Comparison of ENCODE assay signal across 8 mouse cellular contexts in the genomic region with DNA sequence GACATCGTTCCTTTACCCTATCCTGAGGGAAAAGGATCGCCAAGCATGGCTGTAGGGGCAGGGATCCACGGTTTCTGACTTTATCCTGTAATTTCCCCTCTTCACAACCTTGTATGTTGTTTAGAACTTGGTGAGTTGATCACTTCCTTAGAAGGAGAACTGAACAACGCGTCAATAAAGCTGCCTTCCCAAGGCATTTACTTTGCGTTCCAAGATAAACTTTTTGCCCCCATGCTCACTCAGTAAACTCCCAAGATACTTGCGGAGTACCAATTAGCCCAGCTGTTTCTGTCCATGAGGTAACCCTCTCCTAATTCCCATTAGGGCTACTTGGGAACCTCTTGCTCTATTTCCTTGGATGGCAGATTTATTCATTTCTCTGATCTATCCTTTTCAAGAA. TPM values are rescaled to one million over a fixed set of nuclear protein-coding genes. Genes with fewer than 3 reads are reported as not detected.
DNase-seq lines count a peak whose midpoint lies in the region; ATAC-seq and TF ChIP-seq lines count a peak whose summit lies in the region.

No protein-coding gene starts in this region.

- ATAC-seq in hindbrain, embryonic 13.5 days (ENCODE audit: low FRiP score): no peak
- no peak for ATAC-seq in midbrain, embryonic 13.5 days

- TF ChIP-seq CTCF in kidney, adult 2 months (conservative IDR thresholded peaks at IDR 0.05; ENCODE audit: insufficient read depth, insufficient read length, low read depth, low read length): no peak
- TF ChIP-seq CTCF in cortical plate, adult 2 months (IDR thresholded peaks at IDR 0.05; ENCODE audit: extremely low read depth, insufficient read depth, low read length): no peak
- TF ChIP-seq CTCF in cerebellum, adult 2 months (IDR thresholded peaks at IDR 0.05; ENCODE audit: borderline replicate concordance, insufficient read depth, low read depth, low read length): no peak
- TF ChIP-seq CTCF in thymus, adult 2 months (IDR thresholded peaks at IDR 0.05; ENCODE audit: borderline replicate concordance, control insufficient read depth, extremely low read depth, insufficient read depth, low read length, poor library complexity): no peak

- H3K4me1 ChIP-seq in kidney, adult 2 months (ENCODE audit: control insufficient read depth, insufficient read depth, low read length): peaks cover 27% of the 10 kb centered on the region
- H3K4me1 ChIP-seq in cortical plate, adult 2 months (ENCODE audit: control insufficient read depth, insufficient read depth, low read length): no peaks in the 10 kb centered on the region; the same call in 1 of the 2 replicates
- H3K4me1 ChIP-seq in hindbrain, embryonic 13.5 days (replicated peaks): peaks cover 19% of the 10 kb centered on the region
- peaks cover 18% of the 10 kb centered on the region for H3K4me1 ChIP-seq in midbrain, embryonic 13.5 days (replicated peaks)
- no peaks in the 10 kb centered on the region for H3K4me1 ChIP-seq in cerebellum, adult 2 months (ENCODE audit: control insufficient read depth, insufficient read depth, low read length)
- no peaks in the 10 kb centered on the region; the same call in 1 of the 2 replicates for H3K4me1 ChIP-seq in thymus, adult 2 months (replicated peaks; ENCODE audit: control insufficient read depth, insufficient read depth, low read length)

- peak overlapping the region; percentile 99 for H3K4me2 ChIP-seq in hindbrain, embryonic 13.5 days
- H3K4me2 ChIP-seq in midbrain, embryonic 13.5 days (replicated peaks): peak overlapping the region; percentile 94

- WGBS in kidney, adult 2 months: 18% methylated on average over 7 of the region's 7 CpGs
- 73% methylated on average over 7 of the region's 7 CpGs for WGBS in hindbrain, embryonic 13.5 days
- WGBS in midbrain, embryonic 13.5 days: 72% methylated on average over 7 of the region's 7 CpGs
- 93% methylated on average over 7 of the region's 7 CpGs for WGBS in cerebellum, adult 2 months
- WGBS in thymus, adult 2 months: 74% methylated on average over 7 of the region's 7 CpGs

- H3K27ac ChIP-seq in kidney, adult 2 months (ENCODE audit: insufficient read depth, low read depth, low read length): peak overlapping the region; percentile 98
- H3K27ac ChIP-seq in cortical plate, adult 2 months (ENCODE audit: insufficient read depth, low read length): no peak overlapping the region
- no peak overlapping the region; the same call in 1 of the 2 replicates for H3K27ac ChIP-seq in hindbrain, embryonic 13.5 days
- H3K27ac ChIP-seq in midbrain, embryonic 13.5 days: no peak overlapping the region
- no peak overlapping the region for H3K27ac ChIP-seq in cerebellum, adult 2 months (ENCODE audit: insufficient read depth, low read length)
- H3K27ac ChIP-seq in thymus, adult 2 months (ENCODE audit: control insufficient read depth, insufficient read depth, low read length): no peak overlapping the region

- H3K36me3 ChIP-seq in kidney, adult 2 months (ENCODE audit: control insufficient read depth, insufficient read depth, low read length): peaks cover 3% of the 10 kb centered on the region; the same call in 1 of the 2 replicates
- H3K36me3 ChIP-seq in hindbrain, embryonic 13.5 days: no peaks in the 10 kb centered on the region
- no peaks in the 10 kb centered on the region for H3K36me3 ChIP-seq in midbrain, embryonic 13.5 days
- H3K36me3 ChIP-seq in thymus, adult 2 months (ENCODE audit: control insufficient read depth, insufficient read depth, low read length): no peaks in the 10 kb centered on the region

- no peak overlapping the region for H3K9ac ChIP-seq in hindbrain, embryonic 13.5 days
- H3K9ac ChIP-seq in midbrain, embryonic 13.5 days (replicated peaks): no peak overlapping the region

- no peaks in the 10 kb centered on the region for H3K27me3 ChIP-seq in kidney, adult 2 months (replicated peaks; ENCODE audit: control insufficient read depth, insufficient read depth, low read length)
- peaks cover 11% of the 10 kb centered on the region; the same call in 1 of the 2 replicates for H3K27me3 ChIP-seq in hindbrain, embryonic 13.5 days
- H3K27me3 ChIP-seq in midbrain, embryonic 13.5 days: peaks cover 16% of the 10 kb centered on the region
- no peaks in the 10 kb centered on the region for H3K27me3 ChIP-seq in cerebellum, adult 2 months (ENCODE audit: control insufficient read depth, insufficient read depth, low read length)
- no peaks in the 10 kb centered on the region for H3K27me3 ChIP-seq in thymus, adult 2 months (ENCODE audit: control insufficient read depth, insufficient read depth, low read length)

- no peaks in the 10 kb centered on the region for H3K9me3 ChIP-seq in hindbrain, embryonic 13.5 days
- H3K9me3 ChIP-seq in midbrain, embryonic 13.5 days: no peaks in the 10 kb centered on the region

- TF ChIP-seq POLR2A in kidney, adult 2 months (IDR thresholded peaks at IDR 0.05; ENCODE audit: low read depth, low read length): no peak
- TF ChIP-seq POLR2A in cortical plate, adult 2 months (IDR thresholded peaks at IDR 0.05; ENCODE audit: extremely low read depth, insufficient read depth, low read length): no peak
- TF ChIP-seq POLR2A in cerebellum, adult 2 months (IDR thresholded peaks at IDR 0.05; ENCODE audit: borderline replicate concordance, insufficient read depth, low read length): no peak
- no peak for TF ChIP-seq POLR2A in thymus, adult 2 months (IDR thresholded peaks at IDR 0.05; ENCODE audit: control insufficient read depth, extremely low read depth, insufficient read depth, low read length, poor library complexity)

- H3K4me3 ChIP-seq in kidney, adult 2 months (ENCODE audit: insufficient read depth, low read depth, low read length): peak overlapping the region; percentile 93
- H3K4me3 ChIP-seq in cortical plate, adult 2 months (ENCODE audit: insufficient read depth, low read length): peak overlapping the region; percentile 57; the same call in 1 of the 2 replicates
- peak overlapping the region; percentile 58 for H3K4me3 ChIP-seq in hindbrain, embryonic 13.5 days
- peak overlapping the region; percentile 55 for H3K4me3 ChIP-seq in midbrain, embryonic 13.5 days (replicated peaks)
- no peak overlapping the region for H3K4me3 ChIP-seq in cerebellum, adult 2 months (replicated peaks; ENCODE audit: insufficient read depth, low read depth, low read length)
- no peak overlapping the region for H3K4me3 ChIP-seq in thymus, adult 2 months (ENCODE audit: control insufficient read depth, insufficient read depth, low read length)

- no peak for DNase-seq in kidney, adult 2 months
- no peak for DNase-seq in kidney, adult 11 months
- no peak for DNase-seq in cerebellum, adult 2 months
- no peak for DNase-seq in thymus, adult 2 months
- no peak for DNase-seq in adrenal gland, adult (ENCODE audit: inconsistent age in 2 of 2, low spot score in 1 of 2)

RNA-seq across cellular contexts. Expression of a gene that starts 0.8 kb away (rescaled TPM):
- polyA plus RNA-seq in kidney, adult 2 months (2012; rRNA removed): 11.6 and 12.9 TPM in 2 replicates
- 7.8 and 9.0 TPM in 2 replicates for polyA plus RNA-seq in cortical plate, adult 2 months (2012; rRNA removed)
- 6.4 and 7.5 TPM in 2 replicates for polyA plus RNA-seq in hindbrain, embryonic 13.5 days (2015; fragmentation: Nextera tagmentation; extraction: Ambion mirVana)
- 5.4 and 8.9 TPM in 2 replicates for polyA plus RNA-seq in midbrain, embryonic 13.5 days (2015; fragmentation: Nextera tagmentation; extraction: Ambion mirVana)
- polyA plus RNA-seq in cerebellum, adult 2 months (2012; rRNA removed): 11.1 and 11.3 TPM in 2 replicates
- polyA plus RNA-seq in thymus, adult 2 months (2012; rRNA removed): 1.1 and 1.3 TPM in 2 replicates

Comparison
In these comparisons a context has a peak if more than half of its experiments do, and no peak if none do; other contexts are left out.
1. H3K4me3 ChIP-seq: peak in kidney, adult 2 months (single experiment), cortical plate, adult 2 months (single experiment), hindbrain, embryonic 13.5 days (single experiment) and midbrain, embryonic 13.5 days (single experiment); none in cerebellum, adult 2 months (single experiment) and thymus, adult 2 months (single experiment).